Mouse (Mus musculus): ENCODE results near the gene Mfsd4b5. TPM values are rescaled to one million over a fixed set of nuclear protein-coding genes. Genes with fewer than 3 reads are reported as not detected.
"Not testable (repeated sequence)": the region's sequence is repeated elsewhere in the genome, so short reads cannot be mapped to it uniquely, and the experiment has no call there.

Gene Mfsd4b5
- total RNA-seq (2021), result 1 to 10 TPM; 1.8 to 7.8 TPM
- long read RNA-seq, experiment 1, result 0 reads
- long read RNA-seq, experiment 2, partial matches to known transcripts, result 0 of 1 reads
- long read RNA-seq, experiment 2, other reads (novel, unspliced or antisense), result 0 of 1 reads

DNA sequence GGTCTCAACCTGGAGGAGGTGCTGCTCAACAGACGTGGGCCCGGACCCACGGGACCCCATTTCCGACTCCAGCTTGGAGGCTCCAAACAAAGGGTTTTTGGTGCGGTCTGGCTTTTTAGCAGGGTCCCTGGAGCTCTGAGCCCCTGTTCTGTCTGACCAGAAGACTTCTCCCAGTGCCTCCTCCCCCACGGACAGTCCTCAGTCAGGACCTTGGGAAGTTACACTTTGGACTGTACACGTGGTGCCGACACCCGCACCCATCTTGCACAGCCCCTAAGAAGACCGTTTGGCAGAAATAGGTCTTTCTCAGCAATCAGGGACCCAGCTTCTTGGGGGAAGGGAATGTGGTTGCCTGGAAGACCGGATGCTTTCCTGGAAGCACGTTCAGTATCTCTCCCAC is at the start of gene Mfsd4b5:
Gene Mfsd4b5, minus strand, starts transcription at position 181 of the 400 bp plus-strand sequence.
- no peak for DNase-seq (ENCODE audit: low spot score in 2 of 2)

DNA sequence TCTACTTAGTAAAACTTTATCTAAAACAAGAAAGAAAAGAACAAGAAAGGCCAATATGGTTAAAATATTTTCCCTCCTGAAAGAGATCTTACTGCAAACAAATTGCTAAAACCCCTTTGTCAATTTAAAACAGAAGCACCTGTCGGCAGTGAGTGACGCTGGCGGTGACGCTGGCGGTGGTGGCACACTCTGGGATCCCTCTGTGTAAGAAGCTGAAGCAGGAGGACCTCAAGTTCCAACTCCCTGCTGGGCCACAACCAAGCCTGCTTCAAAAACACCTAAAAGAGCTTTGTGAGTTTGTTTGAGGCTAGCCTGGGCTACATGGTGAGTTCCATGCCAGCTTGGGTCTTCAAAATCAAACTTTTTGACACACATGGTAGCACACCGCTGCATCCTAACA is 48.5 kb upstream of the Mfsd4b5 start:
- no peak for DNase-seq (ENCODE audit: low spot score in 2 of 2)

DNA sequence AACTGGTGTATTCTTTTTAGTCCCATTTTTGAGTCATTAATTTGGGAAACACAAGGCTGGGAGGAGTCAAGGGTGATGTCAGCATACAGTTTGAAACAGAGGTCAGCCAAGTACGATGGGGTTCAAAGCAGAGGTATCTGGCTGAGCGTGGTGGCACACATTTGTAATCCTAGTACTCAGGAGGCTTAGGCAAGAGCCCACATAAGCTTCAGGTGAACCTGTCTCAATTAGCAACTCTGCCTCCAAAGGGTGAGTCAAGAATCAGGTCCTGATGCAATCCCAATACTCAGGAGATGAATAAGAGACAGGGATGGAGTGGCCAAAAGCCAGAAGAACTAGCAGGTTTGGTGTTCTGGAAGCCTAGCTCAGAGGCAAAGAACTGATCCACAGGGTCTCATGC is 46.5 kb upstream of the Mfsd4b5 start:
- DNase-seq (ENCODE audit: low spot score in 2 of 2), result no peak

DNA sequence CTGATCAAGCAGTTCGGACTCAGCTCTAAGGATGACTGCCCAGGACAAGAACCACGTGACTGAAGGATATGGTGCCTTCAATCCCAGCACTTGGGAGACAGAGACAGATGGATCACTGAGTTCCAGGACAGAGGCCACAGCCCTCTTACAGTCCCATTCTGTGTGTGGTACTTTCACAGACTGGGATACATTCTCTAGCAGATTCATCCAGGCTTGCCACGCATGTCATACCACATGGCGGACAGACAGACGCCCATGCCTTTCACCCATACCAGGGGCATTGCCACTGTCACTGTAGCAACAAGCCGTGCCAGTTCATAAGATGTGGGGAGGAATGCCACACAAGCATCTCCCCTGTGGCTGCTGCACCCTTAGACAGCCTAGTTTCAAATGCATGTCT is 44.3 kb upstream of the Mfsd4b5 start:
- no peak for DNase-seq (ENCODE audit: low spot score in 2 of 2)

DNA sequence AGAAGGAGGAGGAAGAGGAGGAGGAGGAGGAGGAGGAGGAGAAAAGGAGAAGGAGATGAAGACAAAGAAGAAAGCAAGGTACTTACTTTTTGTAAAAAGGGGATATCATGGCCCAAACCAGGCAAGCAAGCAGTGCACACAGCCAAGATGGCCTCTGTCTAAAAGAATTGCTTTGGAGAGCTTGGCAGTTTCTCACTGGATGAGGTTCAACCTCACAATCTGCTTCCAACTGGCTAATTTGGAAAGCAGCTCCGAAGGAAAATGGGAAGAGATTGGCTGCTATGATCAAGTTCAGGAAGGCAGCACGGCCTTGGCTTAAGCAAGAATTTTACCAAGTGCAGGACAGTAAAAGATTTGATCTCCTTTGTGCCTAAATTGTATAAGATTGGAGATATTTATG is 43.2 kb upstream of the Mfsd4b5 start:
- DNase-seq (ENCODE audit: low spot score in 2 of 2), result no peak

DNA sequence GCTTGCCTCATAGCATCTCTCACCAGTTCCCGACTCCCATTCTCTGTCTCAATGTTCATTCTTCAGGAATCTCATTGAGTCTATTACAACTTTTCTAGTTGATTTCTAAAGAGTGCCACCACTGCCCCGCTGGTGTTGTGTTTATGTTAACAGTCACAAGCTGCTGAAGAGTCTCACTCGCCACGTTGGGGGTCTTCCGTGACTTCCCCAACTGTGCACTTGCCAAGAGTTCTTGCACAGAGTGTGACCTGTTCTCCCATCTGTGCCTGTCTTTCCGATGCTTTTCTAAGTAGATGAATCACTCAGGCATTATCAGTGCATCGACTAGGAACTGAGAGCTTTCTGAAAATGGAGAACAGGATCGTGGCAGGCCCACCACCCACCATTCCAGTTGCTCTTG is 41.6 kb upstream of the Mfsd4b5 start:
- DNase-seq (ENCODE audit: low spot score in 2 of 2), result no peak

GRCm38 (mm10) chr10:40026546-40026945 is 40.1 kb upstream of the Mfsd4b5 start:
- DNase-seq (ENCODE audit: low spot score in 2 of 2), result no peak

GRCm38 (mm10) chr10:40025560-40025959 is 39.1 kb upstream of the Mfsd4b5 start:
- DNase-seq (ENCODE audit: low spot score in 2 of 2), result no peak

GRCm38 (mm10) chr10:40024554-40025428 is 38.3 kb upstream of the Mfsd4b5 start, which contains the start of gene Mfsd4b1:
TSS of gene Mfsd4b1 (minus strand) at chr10:40025268.
- DNase-seq (ENCODE audit: low spot score in 2 of 2), result peak; percentile 36 to 64

DNA sequence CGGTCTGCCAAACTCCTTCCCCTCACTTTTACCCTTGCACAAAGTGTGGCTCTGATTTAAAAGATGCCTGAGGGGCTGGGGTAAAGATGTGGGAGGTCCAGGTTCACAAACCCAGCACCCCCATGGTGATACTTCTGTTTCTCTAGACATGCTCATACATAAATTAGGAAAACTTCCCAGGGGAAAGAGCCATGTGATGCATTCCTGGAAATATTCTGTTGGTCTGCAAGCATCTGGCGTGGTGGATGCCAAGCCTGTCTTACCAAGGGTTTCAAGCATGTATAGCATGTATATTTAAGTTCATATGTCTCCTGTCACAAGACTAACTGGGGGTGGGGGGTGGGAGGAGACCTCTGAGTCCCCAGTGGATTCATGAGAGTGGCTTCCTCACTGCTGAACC is 34.0 kb upstream of the Mfsd4b5 start:
- no peak for DNase-seq (ENCODE audit: low spot score in 2 of 2)

DNA sequence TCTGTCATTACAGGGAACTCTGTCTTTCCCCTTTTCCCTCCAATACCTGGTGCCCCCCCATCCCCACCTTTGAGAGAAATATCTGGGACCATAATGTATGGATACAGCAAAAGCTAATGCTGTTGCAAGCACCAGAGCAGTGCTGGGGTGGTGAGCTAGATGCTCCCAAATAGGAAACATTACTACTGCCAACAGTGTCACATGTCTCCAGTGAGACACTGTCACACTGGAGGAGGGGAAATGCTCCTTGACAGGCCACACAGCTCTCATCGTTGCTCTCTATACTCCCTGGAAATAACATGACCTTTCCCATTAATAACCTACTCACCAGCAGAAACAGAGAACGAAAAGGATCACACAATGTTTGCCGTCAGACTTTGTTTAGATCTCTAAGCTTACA is 33.0 kb upstream of the Mfsd4b5 start:
- DNase-seq (ENCODE audit: low spot score in 2 of 2), result no peak

GRCm38 (mm10) chr10:40018261-40018860 is 31.9 kb upstream of the Mfsd4b5 start:
- DNase-seq (ENCODE audit: low spot score in 2 of 2), result no peak

DNA sequence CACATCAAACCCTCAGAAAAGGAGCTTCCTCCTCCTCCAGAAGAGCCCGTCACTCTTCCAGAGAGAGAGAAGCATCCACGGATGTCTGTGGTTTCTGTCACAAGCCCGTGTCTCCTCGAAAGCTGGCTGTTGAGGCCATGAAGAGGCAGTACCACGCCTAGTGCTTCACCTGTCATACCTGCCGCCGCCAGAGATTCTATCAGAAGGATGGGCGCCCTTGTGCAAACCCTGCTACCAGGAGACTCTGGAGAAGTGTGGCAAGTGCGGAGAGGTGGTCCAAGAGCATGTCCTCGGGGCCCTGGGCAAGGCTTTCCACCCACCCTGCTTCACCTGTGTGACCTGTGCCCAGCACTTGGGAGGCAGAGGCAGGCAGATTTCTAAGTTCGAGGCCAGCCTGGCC is 23.1 kb upstream of the Mfsd4b5 start:
- DNase-seq (ENCODE audit: low spot score in 2 of 2), result no peak

GRCm38 (mm10) chr10:40008847-40009246 is 22.4 kb upstream of the Mfsd4b5 start:
- not testable (repeated sequence) for DNase-seq (ENCODE audit: low spot score in 2 of 2)

DNA sequence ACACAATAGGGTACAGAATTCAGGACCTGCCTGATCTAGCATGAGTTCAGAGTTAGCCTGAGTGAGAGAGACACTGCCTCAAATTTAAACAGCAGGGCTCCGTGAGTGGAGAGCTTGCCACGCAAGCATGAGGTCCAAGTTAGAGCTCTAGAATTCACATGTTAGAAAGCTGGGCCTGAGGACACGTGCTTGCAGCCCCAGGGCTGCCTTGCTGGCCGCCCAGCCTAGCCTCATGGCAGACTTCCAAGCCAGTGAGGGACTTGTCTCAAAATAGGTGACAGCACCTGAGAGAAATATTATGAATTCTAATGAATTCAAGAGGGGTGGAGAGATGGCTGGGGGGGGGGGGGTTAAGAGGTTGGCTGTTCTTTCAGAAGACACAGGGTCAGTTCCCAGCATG is 21.5 kb upstream of the Mfsd4b5 start:
- no peak for DNase-seq (ENCODE audit: low spot score in 2 of 2)

DNA sequence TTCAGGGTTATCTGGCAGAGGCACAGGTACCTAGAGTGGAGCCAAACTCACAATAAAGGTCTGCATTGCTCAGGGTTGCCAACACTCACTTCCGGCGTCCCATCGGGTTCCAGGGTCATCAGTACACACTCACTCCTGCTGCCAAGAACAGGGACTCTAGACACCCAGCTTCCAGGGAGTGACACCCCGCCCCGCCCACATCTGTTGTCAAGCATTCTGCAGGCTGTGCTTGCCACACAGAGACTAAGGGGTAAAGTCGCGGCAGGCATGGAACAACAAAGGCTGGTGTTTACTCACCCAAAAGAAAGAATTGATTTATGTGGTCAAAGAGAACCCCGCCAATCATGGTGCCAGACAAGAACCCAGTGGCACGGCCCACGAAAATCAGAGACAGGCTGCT is 20.5 kb upstream of the Mfsd4b5 start:
- DNase-seq (ENCODE audit: low spot score in 2 of 2), result no peak

DNA sequence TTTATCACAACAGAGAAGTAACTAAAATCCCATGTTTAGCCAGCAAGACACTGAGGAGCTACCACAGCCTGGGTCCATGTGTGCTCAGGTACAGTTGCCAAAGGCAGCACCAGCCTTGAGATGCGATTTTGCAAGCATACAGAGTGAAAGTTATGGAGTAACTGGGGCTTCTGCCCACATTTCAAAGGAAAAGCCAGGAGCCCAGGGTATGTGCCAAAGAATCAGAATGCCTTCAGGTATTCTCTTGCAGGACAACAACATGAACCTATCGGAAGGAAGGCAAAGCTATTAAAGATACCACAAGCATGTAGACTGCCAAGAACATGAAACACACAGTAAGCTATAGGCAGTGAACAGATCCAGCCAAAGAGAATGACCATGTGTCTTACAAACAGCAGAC is 14.3 kb upstream of the Mfsd4b5 start:
- no peak for DNase-seq (ENCODE audit: low spot score in 2 of 2)

- no peak for DNase-seq (ENCODE audit: low spot score in 2 of 2)
Measured at GRCm38 (mm10) chr10:39991155-39991554, 4.7 kb upstream of the Mfsd4b5 start.

DNA sequence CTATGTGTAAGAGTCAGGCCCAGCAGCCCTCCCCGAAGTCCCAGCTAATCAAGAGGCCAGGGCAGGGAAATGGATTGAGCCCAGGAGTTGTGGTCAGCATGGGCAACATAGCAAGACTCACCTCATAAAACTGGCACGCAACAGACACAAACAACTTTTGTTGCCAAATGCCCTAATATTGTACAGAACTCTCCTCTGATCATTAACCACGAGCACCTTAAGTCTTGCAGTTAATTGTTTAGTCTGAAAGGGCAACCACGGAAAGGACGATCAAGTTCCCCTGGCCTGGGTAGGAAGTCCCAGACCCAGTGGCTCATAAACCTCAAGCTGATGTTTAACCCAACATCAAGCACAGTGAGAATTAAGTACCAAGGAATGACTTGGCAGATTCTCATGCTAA is 3.8 kb downstream of the Mfsd4b5 start:
- DNase-seq (ENCODE audit: low spot score in 2 of 2), result no peak

DNA sequence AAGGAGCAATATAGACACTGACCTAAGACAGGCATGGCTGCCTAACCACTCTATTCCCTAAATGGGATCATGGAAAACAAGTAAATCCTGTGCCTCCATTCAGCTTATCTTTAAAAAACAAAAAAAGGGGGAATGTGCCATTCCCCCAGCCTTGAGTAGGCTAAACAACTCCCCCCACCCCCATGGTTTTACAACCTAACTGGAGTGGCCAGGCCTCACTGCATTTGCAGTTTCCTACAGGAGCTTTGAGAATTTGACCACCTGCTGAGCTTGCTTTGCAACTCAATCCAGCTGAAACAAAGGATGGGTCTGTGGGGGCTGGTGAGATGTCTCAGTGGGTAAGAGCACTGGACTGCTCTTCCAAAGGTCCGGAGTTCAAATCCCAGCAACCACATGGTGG is 8.2 kb downstream of the Mfsd4b5 start:
- no peak for DNase-seq (ENCODE audit: low spot score in 2 of 2)

DNA sequence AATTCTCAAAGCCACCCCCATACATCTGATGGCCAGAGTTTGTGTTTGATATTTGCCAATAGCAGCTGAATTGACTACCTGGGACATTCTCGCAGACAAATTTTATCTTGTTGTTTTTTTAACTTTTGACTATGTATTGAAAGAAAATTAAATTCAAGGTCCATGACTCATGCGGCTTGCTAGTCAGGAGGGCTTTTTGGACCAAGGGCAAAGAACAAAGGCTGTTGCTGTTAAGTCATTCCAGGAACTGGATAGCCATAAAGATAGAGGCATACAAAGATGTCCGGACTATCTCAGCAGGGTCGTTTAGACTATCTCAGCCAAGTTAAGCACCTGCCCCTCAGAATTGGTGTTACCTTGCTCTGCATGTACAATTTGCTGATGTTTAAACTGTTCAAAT is 9.1 kb downstream of the Mfsd4b5 start:
- DNase-seq (ENCODE audit: low spot score in 2 of 2), result no peak

DNA sequence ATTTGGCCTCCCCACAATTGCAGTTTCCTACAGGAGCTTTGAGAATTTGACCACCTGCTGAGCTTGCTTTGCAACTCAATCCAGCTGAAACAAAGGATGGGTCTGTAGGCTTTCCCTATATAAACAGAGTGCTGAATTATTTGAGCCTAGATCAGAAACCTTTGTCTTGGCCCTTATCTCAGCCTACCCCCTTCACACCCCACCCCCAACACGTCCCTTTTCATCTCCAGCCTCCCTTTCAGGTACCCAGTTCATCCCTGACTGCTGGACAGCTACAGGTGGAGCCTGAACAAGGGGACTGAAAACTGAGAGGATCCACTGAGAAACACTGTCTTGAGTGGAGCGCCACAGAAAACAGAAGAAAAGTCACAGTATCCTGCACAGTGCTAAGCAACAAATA is 10.7 kb downstream of the Mfsd4b5 start:
- no peak for DNase-seq (ENCODE audit: low spot score in 2 of 2)

- no peak for DNase-seq (ENCODE audit: low spot score in 2 of 2)
Measured at GRCm38 (mm10) chr10:39974982-39975381, 11.5 kb downstream of the Mfsd4b5 start.
